Mouse (Mus musculus) liver, embryonic 14.5 days (tissue): ENCODE measurements at regions not wholly inside any gene's neighbourhood (a gene's known extent, or its start where the extent isn't known, plus 50 kb on each side); places are given as distances from the start of the nearest gene placed in this dataset.

ENCODE experiments used
- CTCF ChIP-seq: IDR thresholded peaks from 2 replicates; pipeline ENCODE4 v1.5.1; 2016; ENCODE audit warnings: antibody characterized with exemption, low read depth, control low read depth
- EP300 ChIP-seq: IDR thresholded peaks from 2 replicates; pipeline ENCODE4 v1.6.1; 2016; ENCODE audit warnings: antibody characterized with exemption, low read depth

DNA sequence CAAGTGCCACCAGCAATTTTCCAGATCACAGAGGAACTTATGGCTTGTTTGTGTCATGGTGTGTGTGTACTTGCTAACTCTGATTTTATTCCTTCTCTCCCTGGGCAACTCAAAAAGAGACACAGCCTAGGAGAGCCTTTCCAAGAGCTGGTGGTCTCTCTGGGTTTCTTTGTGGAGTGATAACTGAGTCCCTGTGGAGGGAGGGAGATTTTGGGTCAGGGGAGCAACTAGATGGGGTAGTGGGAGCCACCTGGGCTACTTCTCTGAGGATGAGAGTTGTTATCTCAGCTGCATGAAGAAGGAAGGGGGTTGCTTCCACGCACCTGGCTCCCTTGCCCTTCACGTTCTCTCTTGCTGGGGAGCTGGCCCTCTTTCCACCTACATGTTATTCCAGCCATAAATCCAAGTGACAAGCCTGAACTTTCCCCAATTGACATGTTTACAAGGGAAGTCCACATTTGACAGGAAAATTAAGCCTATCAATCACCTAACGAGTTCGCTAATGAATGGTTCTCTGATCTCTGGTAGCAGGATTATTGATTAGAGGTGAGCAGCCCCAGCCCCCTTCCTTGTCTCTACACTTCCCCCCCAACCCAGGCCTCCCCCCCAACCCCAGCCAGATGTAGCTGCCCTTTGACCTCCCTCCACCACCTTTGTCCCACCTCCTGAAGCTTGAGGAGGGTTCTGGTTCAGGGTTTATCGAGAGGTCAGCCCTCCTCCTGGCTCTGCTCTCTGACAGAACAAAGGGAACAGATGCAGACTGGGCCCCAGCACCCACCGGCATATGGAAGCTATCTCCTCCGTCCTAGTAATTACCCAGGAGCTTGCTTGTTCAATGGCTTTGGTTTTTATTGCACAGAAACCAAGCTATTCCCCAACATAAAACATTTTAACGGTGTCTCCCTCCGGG is 304.4 kb upstream of the Zfp703 start:
- TF ChIP-seq CTCF (no peak), EP300 (no peak)
